In genomic region chr6:144695660-144696059, GRCm38 (mm10) we compare ENCODE assay signal across 13 mouse cellular contexts.
DNase-seq lines count a peak whose midpoint lies in the region; ATAC-seq and TF ChIP-seq lines count a peak whose summit lies in the region.
"Had no signal": no experiment of that assay in that cellular context is flagged by ENCODE, and none has a peak within 500 bp of the region (broad histone marks: within the 10 kb centered on the region; RNA-seq: fewer than 3 reads in every experiment).

No protein-coding gene starts in this region.

- TF ChIP-seq CTCF in stomach, postnatal 0 days (IDR thresholded peaks at IDR 0.05; ENCODE audit: low read depth): no peak

- H3K4me3 ChIP-seq in heart, embryonic 12.5 days: no peak overlapping the region
- no peak overlapping the region for H3K4me3 ChIP-seq in stomach, postnatal 0 days (ENCODE audit: low read depth, low read length)
- H3K4me3 ChIP-seq: limb, embryonic 15.5 days; myocyte had no signal

- peak; percentile 96 for DNase-seq in heart, adult 11 months
- peak; percentile 27 for DNase-seq in 3134 (ENCODE audit: extremely low read depth, insufficient read length, low spot score)
- peak; percentile 8 to 48 for DNase-seq in frontal cortex, adult 2 months (ENCODE audit: extremely low spot score in 1 of 2, low spot score in 1 of 2)
- DNase-seq in layer of hippocampus, adult 8-10 months (ENCODE audit: low spot score in 2 of 2): peak; percentile 20 to 30
- no peak for DNase-seq in embryo, embryonic 11 days
- DNase-seq in stomach, postnatal 0 days (ENCODE audit: low spot score): no peak
- no peak for DNase-seq in spleen, postnatal 10 days (ENCODE audit: low spot score in 2 of 2)
- DNase-seq: gastrocnemius, postnatal 14 days; thymus, postnatal 36 days had no signal

- no peak for TF ChIP-seq EP300 in stomach, postnatal 0 days (optimal IDR thresholded peaks at IDR 0.05)

- H3K4me2 ChIP-seq in heart, embryonic 12.5 days: no peak overlapping the region
- H3K4me2 ChIP-seq in stomach, postnatal 0 days (replicated peaks; ENCODE audit: low read depth): no peak overlapping the region
- H3K4me2 ChIP-seq: limb, embryonic 15.5 days had no signal

- no peaks in the 10 kb centered on the region for H3K27me3 ChIP-seq in heart, embryonic 12.5 days (replicated peaks)
- no peaks in the 10 kb centered on the region for H3K27me3 ChIP-seq in stomach, postnatal 0 days (ENCODE audit: control insufficient read depth, insufficient read depth, low read length)
- H3K27me3 ChIP-seq: limb, embryonic 15.5 days had no signal

- no peak overlapping the region for H3K9ac ChIP-seq in heart, embryonic 12.5 days
- no peak overlapping the region for H3K9ac ChIP-seq in stomach, postnatal 0 days (ENCODE audit: low read length)
- H3K9ac ChIP-seq: limb, embryonic 15.5 days had no signal

- H3K9me3 ChIP-seq in heart, embryonic 12.5 days (replicated peaks): no peaks in the 10 kb centered on the region
- H3K9me3 ChIP-seq in stomach, postnatal 0 days (ENCODE audit: control insufficient read depth, low read length): no peaks in the 10 kb centered on the region
- H3K9me3 ChIP-seq: limb, embryonic 15.5 days had no signal

- H3K36me3 ChIP-seq in heart, embryonic 12.5 days: no peaks in the 10 kb centered on the region
- no peaks in the 10 kb centered on the region for H3K36me3 ChIP-seq in stomach, postnatal 0 days (ENCODE audit: control insufficient read depth, insufficient read depth, low read length)
- H3K36me3 ChIP-seq: limb, embryonic 15.5 days had no signal

- ATAC-seq in heart, embryonic 12.5 days (ENCODE audit: insufficient number of reproducible peaks, low FRiP score): no peak
- ATAC-seq in stomach, postnatal 0 days (ENCODE audit: low FRiP score, low TSS enrichment): no peak
- ATAC-seq: lung, postnatal 0 days had no signal

- WGBS in heart, embryonic 12.5 days: 10% methylated on average over 4 of the region's 4 CpGs
- 53% methylated on average over 4 of the region's 4 CpGs for WGBS in stomach, postnatal 0 days

- H3K27ac ChIP-seq in heart, embryonic 12.5 days (ENCODE audit: poor library complexity, severe bottlenecking): no peak overlapping the region
- no peak overlapping the region for H3K27ac ChIP-seq in stomach, postnatal 0 days (replicated peaks)
- H3K27ac ChIP-seq: limb, embryonic 15.5 days had no signal

- H3K4me1 ChIP-seq in heart, embryonic 12.5 days (replicated peaks): peaks cover 8% of the 10 kb centered on the region; the same call in 1 of the 2 replicates
- H3K4me1 ChIP-seq in stomach, postnatal 0 days (replicated peaks; ENCODE audit: control insufficient read depth, insufficient read depth): no peaks in the 10 kb centered on the region
- H3K4me1 ChIP-seq: limb, embryonic 15.5 days had no signal

Comparison
In these comparisons a context has a peak if more than half of its experiments do, and no peak if none do; other contexts are left out.
1. DNase-seq: peak in heart, adult 11 months (single experiment), 3134 (single experiment), frontal cortex, adult 2 months (2 of 2) and layer of hippocampus, adult 8-10 months (2 of 2); none in embryo, embryonic 11 days (single experiment), stomach, postnatal 0 days (single experiment) and spleen, postnatal 10 days (0 of 2).